Mouse (Mus musculus) layer of hippocampus, postnatal 10 days (tissue): ENCODE measurements around the gene Ccl25. TPM values are rescaled to one million over a fixed set of nuclear protein-coding genes. Genes with fewer than 3 reads are reported as not detected.

Experiments used
- total RNA-seq, 2 experiments: library from RNA; stranded (reverse); gene quantifications; 2 replicates each; pipeline ENCODE4 v1.2.3; 2021

The Ccl25 gene
- total RNA-seq, 2 experiments from 2014 or later, result 23.0 to 24.1 TPM

Other genes with a start within 250 kb of the Ccl25 start
- under 1 TPM in 1 of 2 experiments, not detected in 1; 0.23 TPM for gene Cd209f, start 219.4 kb upstream of the Ccl25 start, total RNA-seq
- gene Cd209g, start 191.1 kb upstream of the Ccl25 start, total RNA-seq, result not detected
- gene Evi5l, start 158.6 kb upstream of the Ccl25 start, total RNA-seq, result 100 to 1,000 TPM; 137 TPM
- 10 to 100 TPM; 57.1 to 59.4 TPM for gene Prr36, start 107.8 kb upstream of the Ccl25 start, total RNA-seq
- gene Lrrc8e, start 98.4 kb upstream of the Ccl25 start, total RNA-seq, result not detected
- 10 to 100 TPM; 66.4 to 69.8 TPM for gene Map2k7, start 86.5 kb upstream of the Ccl25 start, total RNA-seq
- gene Gm49320, start 86.3 kb upstream of the Ccl25 start, total RNA-seq, result under 1 TPM in 1 of 2 experiments, not detected in 1; 0.73 TPM
- 1 to 10 TPM; 8.3 to 9.8 TPM for gene Tgfbr3l, start 77.0 kb upstream of the Ccl25 start, total RNA-seq
- gene Snapc2, start 72.1 kb upstream of the Ccl25 start, total RNA-seq, result 10 to 100 TPM; 27.1 to 31.2 TPM
- gene Ctxn1, start 65.9 kb upstream of the Ccl25 start, total RNA-seq, result 100 to 1,000 TPM; 450 to 459 TPM
- 10 to 100 TPM; 70.8 to 77.2 TPM for gene Timm44, start 49.3 kb upstream of the Ccl25 start, total RNA-seq
- gene Elavl1, start 203 bp downstream of the Ccl25 start, total RNA-seq, result 10 to 100 TPM; 65.5 to 75.7 TPM
- 10 to 100 TPM; 42.4 to 50.7 TPM for gene Cers4, start 167.8 kb downstream of the Ccl25 start, total RNA-seq